Mouse (Mus musculus) CH12.LX (cell line): Measurements from ENCODE around the gene Ccng2. TPM values are rescaled to one million over a fixed set of nuclear protein-coding genes. Genes with fewer than 3 reads are reported as not detected.

Source experiments
- DNase-seq: peaks from one replicate; pipeline ENCODE4 v3.0.0-alpha.2; 2013; ENCODE audit errors: extremely low read depth
- H3K27ac ChIP-seq: 2 replicates; pipeline ENCODE4 v1.5.1; 2012; ENCODE audit warnings: low read depth, mild to moderate bottlenecking, control low read depth, moderate library complexity; ENCODE audit not compliant: insufficient read depth
- H3K27me3 ChIP-seq: replicated peaks from 2 replicates; pipeline ENCODE3; 2012; ENCODE audit warnings: inconsistent platforms
- H3K36me3 ChIP-seq, 2 experiments: replicated peaks in 1 of 2; 2 replicates each; pipeline versions ENCODE3 to v1.6.1; 2012; ENCODE audit warnings: inconsistent platforms in 1 of 2, low read length in 1 of 2, mild to moderate bottlenecking in 1 of 2, mixed read lengths in 1 of 2, moderate library complexity in 1 of 2; ENCODE audit not compliant: control insufficient read depth in 1 of 2, insufficient read depth in 1 of 2
- H3K4me1 ChIP-seq, 2 experiments: 2 replicates each; pipeline ENCODE4 v1.6.1; 2012; ENCODE audit warnings: inconsistent platforms in 1 of 2, moderate library complexity in 1 of 2; ENCODE audit not compliant: insufficient read depth in 2 of 2, control insufficient read depth in 1 of 2
- H3K4me2 ChIP-seq: 2 replicates; pipeline ENCODE4 v1.6.1; 2012; ENCODE audit warnings: low read depth, mild to moderate bottlenecking, control low read depth; ENCODE audit not compliant: poor library complexity, insufficient read depth, severe bottlenecking
- H3K4me3 ChIP-seq, 3 experiments: fragments of 150-350 bp in 1 of 3; sonication (generic) in 1 of 3; replicated peaks in 1 of 3; 2 replicates each; pipeline versions ENCODE3 to v1.5.1; 2011 to 2012; ENCODE audit warnings: low read depth in 2 of 3, low read length in 2 of 3, mild to moderate bottlenecking in 2 of 3, moderate library complexity in 2 of 3, control low read depth in 1 of 3, improper control_type of control experiment in 1 of 3, inconsistent platforms in 1 of 3, mixed read lengths in 1 of 3; ENCODE audit not compliant: poor library complexity in 1 of 3
- H3K79me2 ChIP-seq: replicated peaks from 2 replicates; pipeline ENCODE4 v1.6.1; 2012; ENCODE audit warnings: mild to moderate bottlenecking, moderate library complexity; ENCODE audit not compliant: control insufficient read depth, poor library complexity, insufficient read depth, severe bottlenecking; ENCODE audit errors: extremely low read depth
- H3K9ac ChIP-seq: 2 replicates; pipeline ENCODE4 v1.6.1; 2012; ENCODE audit warnings: low read depth, mild to moderate bottlenecking, control low read depth, moderate library complexity; ENCODE audit not compliant: insufficient read depth
- H3K9me3 ChIP-seq: replicated peaks from 2 replicates; pipeline ENCODE3; 2012; ENCODE audit warnings: low read length, inconsistent platforms, mixed read lengths
- BHLHE40 ChIP-seq: IDR thresholded peaks from 2 replicates; pipeline ENCODE4 v1.6.1; 2011; ENCODE audit warnings: mild to moderate bottlenecking, low read depth, low read length, improper control_type of control experiment
- CHD1 ChIP-seq: IDR thresholded peaks from 2 replicates; pipeline ENCODE4 v1.6.1; 2012; ENCODE audit warnings: low read depth, low read length, improper control_type of control experiment, inconsistent platforms
- E2F4 ChIP-seq: IDR thresholded peaks from 2 replicates; pipeline ENCODE4 v1.6.1; 2011; ENCODE audit warnings: low read depth, low read length, improper control_type of control experiment; ENCODE audit not compliant: insufficient replicate concordance
- ELF1 ChIP-seq: IDR thresholded peaks from 2 replicates; pipeline ENCODE4 v1.6.1; 2014; ENCODE audit warnings: low read depth, mild to moderate bottlenecking, inconsistent platforms, low read length, improper control_type of control experiment
- EP300 ChIP-seq: IDR thresholded peaks from 2 replicates; pipeline ENCODE4 v1.6.1; 2011; ENCODE audit warnings: low read length, improper control_type of control experiment
- GABPA ChIP-seq: IDR thresholded peaks from 2 replicates; pipeline ENCODE4 v1.6.1; 2012; ENCODE audit warnings: low read depth, low read length, improper control_type of control experiment, inconsistent platforms; ENCODE audit not compliant: insufficient replicate concordance
- HCFC1 ChIP-seq: IDR thresholded peaks from 2 replicates; pipeline ENCODE4 v1.6.1; 2012; ENCODE audit warnings: low read depth, mild to moderate bottlenecking, inconsistent platforms, low read length, improper control_type of control experiment
- JUN ChIP-seq: IDR thresholded peaks from 2 replicates; pipeline ENCODE4 v1.6.1; 2011; ENCODE audit warnings: low read depth, mild to moderate bottlenecking, low read length, improper control_type of control experiment, moderate library complexity; ENCODE audit not compliant: insufficient read depth
- MAFK ChIP-seq: IDR thresholded peaks from 2 replicates; pipeline ENCODE4 v1.6.1; 2011; ENCODE audit warnings: low read length, improper control_type of control experiment; ENCODE audit not compliant: insufficient replicate concordance
- MAX ChIP-seq: IDR thresholded peaks from 2 replicates; pipeline ENCODE4 v1.6.1; 2011; ENCODE audit warnings: low read length, improper control_type of control experiment
- MAZ ChIP-seq: IDR thresholded peaks from 2 replicates; pipeline ENCODE4 v1.6.1; 2012; ENCODE audit warnings: low read depth, mild to moderate bottlenecking, inconsistent platforms, low read length, improper control_type of control experiment, moderate library complexity
- MEF2A ChIP-seq: IDR thresholded peaks from 2 replicates; pipeline ENCODE4 v1.6.1; 2014; ENCODE audit warnings: low read depth, mild to moderate bottlenecking, inconsistent platforms, low read length, improper control_type of control experiment, borderline replicate concordance
- MXI1 ChIP-seq: IDR thresholded peaks from 2 replicates; pipeline ENCODE4 v1.6.1; 2011; ENCODE audit warnings: mild to moderate bottlenecking, low read depth, low read length, improper control_type of control experiment
- NELFE ChIP-seq: IDR thresholded peaks from 2 replicates; pipeline ENCODE4 v1.6.1; 2011; ENCODE audit warnings: low read depth, low read length, improper control_type of control experiment
- PAX5 ChIP-seq: IDR thresholded peaks from 2 replicates; pipeline ENCODE4 v1.6.1; 2012; ENCODE audit warnings: low read length, inconsistent platforms, mixed read lengths
- RAD21 ChIP-seq: IDR thresholded peaks from 2 replicates; pipeline ENCODE4 v1.6.1; 2011; ENCODE audit warnings: low read depth, mild to moderate bottlenecking, low read length, improper control_type of control experiment, moderate library complexity
- SMC3 ChIP-seq: IDR thresholded peaks from 2 replicates; pipeline ENCODE4 v1.6.1; 2011; ENCODE audit warnings: low read depth, low read length, improper control_type of control experiment
- TBP ChIP-seq: conservative IDR thresholded peaks from 2 replicates; pipeline ENCODE4 v1.6.1; 2011; ENCODE audit warnings: low read depth, low read length, improper control_type of control experiment
- TCF12 ChIP-seq: IDR thresholded peaks from 2 replicates; pipeline ENCODE4 v1.6.1; 2014; ENCODE audit warnings: low read depth, mild to moderate bottlenecking, inconsistent platforms, low read length, improper control_type of control experiment
- USF1 ChIP-seq: IDR thresholded peaks from 2 replicates; pipeline ENCODE4 v1.6.1; 2014; ENCODE audit warnings: low read depth, mild to moderate bottlenecking, inconsistent platforms, low read length, improper control_type of control experiment
- USF2 ChIP-seq: conservative IDR thresholded peaks from 2 replicates; pipeline ENCODE4 v1.6.1; 2011; ENCODE audit warnings: low read depth, low read length, improper control_type of control experiment
- ZC3H11A ChIP-seq: IDR thresholded peaks from 2 replicates; pipeline ENCODE4 v1.6.1; 2012; ENCODE audit warnings: low read depth, mild to moderate bottlenecking, inconsistent platforms, low read length, improper control_type of control experiment
- ZNF384 ChIP-seq: IDR thresholded peaks from 2 replicates; pipeline ENCODE4 v1.6.1; 2012; ENCODE audit warnings: low read depth, low read length, improper control_type of control experiment, inconsistent platforms
- dilution Hi-C: fragments of 300-500 bp; cut with MboI; formaldehyde crosslinking; loops from 2 replicates; pipeline ENCODE4 v1.14.3; 2020; ENCODE audit warnings: low sequenced_read_pairs; ENCODE audit not compliant: extremely low pct_unique_long_range_greater_than_20kb, extremely low pct_ligation_motif_present
- in situ Hi-C: fragments of 300-500 bp; cut with MboI; formaldehyde crosslinking; loops from 3 replicates; pipeline ENCODE4 v1.14.3; 2019; ENCODE audit warnings: low sequenced_read_pairs, low pct_ligation_motif_present, low pct_unique_long_range_greater_than_20kb, mixed read lengths
- polyA plus RNA-seq: library from polyadenylated mRNA; unstranded; fragments of >175 nt; gene quantifications from 2 replicates; pipeline ENCODE4 v1.2.1, GENCODE M21; 2012; ENCODE audit warnings: low read depth; ENCODE audit not compliant: insufficient read length
- total RNA-seq, 2 experiments: library from RNA; depleted of rRNA; stranded (reverse); fragments of 300-350 nt in 1 of 2; fragments of >200 nt in 1 of 2; gene quantifications; 2 replicates each; pipeline ENCODE4 v1.2.3; 2012 to 2014

The Ccng2 gene
- total and polyA plus RNA-seq, 3 experiments: 6.2 to 23.1 (median 16.7) TPM

GRCm38 (mm10) chr5:93270095-93270494 lies 3.0 kb downstream of the Ccng2 start:
- no peaks in the 10 kb centered on the region for H3K9me3 ChIP-seq
- H3K4me2 ChIP-seq: peak overlapping the region; percentile 55
- no peak overlapping the region for H3K27ac ChIP-seq

DNA sequence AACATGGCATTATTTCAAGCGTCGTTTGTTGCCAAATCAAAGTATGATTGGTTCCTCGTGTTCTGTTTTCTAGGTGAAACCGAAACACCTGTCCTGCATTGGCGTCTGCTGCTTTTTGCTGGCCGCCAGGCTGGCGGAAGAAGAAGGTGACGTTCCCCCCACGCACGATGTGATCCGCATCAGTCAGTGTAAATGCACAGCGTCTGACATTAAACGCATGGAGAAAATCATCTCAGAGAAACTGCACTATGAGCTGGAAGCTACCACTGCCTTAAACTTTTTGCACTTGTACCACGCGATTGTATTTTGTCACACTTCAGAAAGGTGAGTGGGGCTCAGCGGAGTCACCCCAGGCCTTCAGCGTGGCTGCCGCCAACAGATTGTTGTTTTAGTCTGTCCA lies 3.7 kb downstream of the Ccng2 start:
- H3K36me3 ChIP-seq: peaks cover 39 to 51% of the 10 kb centered on the region in 2 experiments
- H3K4me1 ChIP-seq: peaks cover 2 to 4% of the 10 kb centered on the region in 2 experiments; a peak in 3 of 4 replicates
- dilution Hi-C loops (no loop called here), in situ Hi-C loops (no loop called here)
- H3K27ac ChIP-seq: no peak overlapping the region
- no peaks in the 10 kb centered on the region; the same call in 1 of the 2 replicates for H3K79me2 ChIP-seq
- no peak for DNase-seq
- no peak overlapping the region for H3K4me2 ChIP-seq
- no peak overlapping the region for H3K9ac ChIP-seq
- no peaks in the 10 kb centered on the region for H3K9me3 ChIP-seq
- TF ChIP-seq CHD1 (no peak), RAD21 (no peak), ELF1 (no peak), USF2 (no peak), BHLHE40 (no peak)
- no peak overlapping the region for H3K4me3 ChIP-seq
- no peaks in the 10 kb centered on the region for H3K27me3 ChIP-seq

More at GRCm38 (mm10) chr5:93270095-93270494, 3.0 kb downstream of the Ccng2 start:
- no peak for DNase-seq
- TF ChIP-seq MXI1 (no peak), ZNF384 (no peak), PAX5 (no peak), E2F4 (no peak), ZC3H11A (no peak), MAX (no peak), NELFE (no peak), GABPA (no peak), ELF1 (no peak), USF1 (no peak), TCF12 (no peak), TBP (no peak), SMC3 (no peak), HCFC1 (no peak), MAZ (no peak), MAFK (no peak), JUN (no peak), EP300 (no peak), MEF2A (no peak)
- in situ Hi-C loops: no loop called here
- Histone ChIP-seq H3K4me3 (peak overlapping the region in 1 of 3 experiments; percentile 90), H3K4me1 (peaks cover 2 to 7% of the 10 kb centered on the region in 2 experiments; a peak in 3 of 4 replicates), H3K27me3 (no peaks in the 10 kb centered on the region), H3K79me2 (no peaks in the 10 kb centered on the region; the same call in 1 of the 2 replicates), H3K36me3 (peaks cover 36 to 45% of the 10 kb centered on the region in 2 experiments), H3K9ac (0 out of 2 replicates have a peak overlapping the region, but pooled peaks have one; percentile 4)
- dilution Hi-C loops: no loop called here
